8 mouse cellular contexts compared by ENCODE assay signal in the genomic region with DNA sequence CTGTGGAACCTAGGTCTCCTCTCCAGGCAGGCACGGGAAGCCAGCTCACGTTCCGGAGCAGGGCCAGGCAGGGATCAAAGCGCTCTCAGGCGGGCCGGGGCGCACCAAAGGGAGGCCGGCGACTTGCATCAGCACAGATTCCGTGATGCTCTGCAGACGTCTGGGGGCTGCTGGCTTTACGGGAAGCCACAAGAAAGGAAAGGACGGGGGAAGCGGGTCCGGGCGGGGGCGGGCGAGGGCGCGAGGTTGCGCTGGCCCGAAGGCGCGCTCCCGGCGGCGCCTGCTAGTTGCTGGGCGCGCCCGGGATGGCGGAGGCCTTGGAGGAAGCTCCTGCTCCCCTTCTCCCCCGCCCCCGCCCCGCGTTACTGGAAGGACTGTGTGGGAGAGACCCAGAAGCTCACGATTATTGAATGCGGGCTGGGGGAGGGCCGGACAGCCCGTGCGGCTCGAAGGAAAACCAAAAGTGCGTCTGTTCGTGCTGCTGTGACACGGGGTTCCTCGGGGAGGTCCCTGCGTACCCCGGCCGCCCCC. TPM values are rescaled to one million over a fixed set of nuclear protein-coding genes. Genes with fewer than 3 reads are reported as not detected.
DNase-seq lines count a peak whose midpoint lies in the region; ATAC-seq lines count a peak whose summit lies in the region.

No protein-coding gene starts in this region.

- peak; percentile 43 for DNase-seq in adipocyte (ENCODE audit: low spot score)
- DNase-seq in cerebellum, postnatal 36 days: peak; percentile 66 to 74
- DNase-seq in gastrocnemius, adult 8-10 months (ENCODE audit: low spot score in 2 of 2): peak; percentile 40 to 41
- peak; percentile 43 to 55 for DNase-seq in left cerebral cortex, adult 8-10 months (ENCODE audit: low spot score in 2 of 2)
- peak; percentile 57 for DNase-seq in lung, postnatal 36 days
- DNase-seq in right cerebral cortex, adult 18-20 months: peak; percentile 71
- no peak for DNase-seq in c-Kit-positive CD71-positive TER-119-positive erythroid progenitor cells, embryonic 14.5 days (ENCODE audit: low spot score)

- peak; percentile 25; the same call in 1 of the 2 replicates for ATAC-seq in hindbrain, embryonic 16.5 days

- under 1% methylated on average over 34 of the region's 48 CpGs for WGBS in hindbrain, embryonic 16.5 days

- H3K36me3 ChIP-seq in hindbrain, embryonic 16.5 days (ENCODE audit: control insufficient read depth, insufficient read depth, low read length): no peaks in the 10 kb centered on the region

- H3K9ac ChIP-seq in hindbrain, embryonic 16.5 days (ENCODE audit: low read depth, low read length): peak overlapping the region; percentile 79

- no peaks in the 10 kb centered on the region for H3K9me3 ChIP-seq in hindbrain, embryonic 16.5 days (ENCODE audit: control insufficient read depth, low read length)

- H3K27ac ChIP-seq in hindbrain, embryonic 16.5 days (ENCODE audit: low read depth, low read length): peak overlapping the region; percentile 70

- H3K4me3 ChIP-seq in hindbrain, embryonic 16.5 days (ENCODE audit: low read length): peak overlapping the region; percentile 70

- peaks cover 19% of the 10 kb centered on the region for H3K27me3 ChIP-seq in hindbrain, embryonic 16.5 days (replicated peaks; ENCODE audit: control insufficient read depth, insufficient read depth, low read length)

- H3K4me2 ChIP-seq in hindbrain, embryonic 16.5 days (ENCODE audit: low read length): peak overlapping the region; percentile 96

- H3K4me1 ChIP-seq in hindbrain, embryonic 16.5 days (ENCODE audit: control insufficient read depth, insufficient read depth, low read depth, low read length): peaks cover 22% of the 10 kb centered on the region

RNA-seq across cellular contexts. Expression of gene Fosl2, which starts 2.6 kb away (rescaled TPM):
- total RNA-seq in gastrocnemius, adult 8-10 months (2022): 10 to 100 TPM in 3 of 4 experiments, 1 to 10 TPM in 1; 9.8 to 11.3 (median 10.6) TPM
- 0.70 and 0.85 TPM in 2 replicates for polyA plus RNA-seq in hindbrain, embryonic 16.5 days (2015; fragmentation: Nextera tagmentation; extraction: Ambion mirVana)
- 10 to 100 TPM; 25.9 to 30.3 (median 28.4) TPM for total RNA-seq in left cerebral cortex, adult 8-10 months (2022)
